Mouse (Mus musculus) frontal cortex, adult (tissue): Measurements from ENCODE around the gene Rtn4r.
A peak's percentile ranks its signal among the peaks of the same experiment; 100 is the strongest.

Experiments used
- ATAC-seq: cut with Nextera tagmentation; 2 replicates; pipeline ENCODE4 v1.9.2; 2017; ENCODE audit warnings: mild to moderate bottlenecking, moderate library complexity, mixed read lengths; ENCODE audit not compliant: low TSS enrichment

The Rtn4r gene

GRCm38 (mm10) chr16:18156579-18157350 lies 29.3 kb downstream of the Rtn4r start:
- no peak for ATAC-seq

- ATAC-seq = no peak
Measured at GRCm38 (mm10) chr16:18159255-18159654, 31.8 kb downstream of the Rtn4r start.

DNA sequence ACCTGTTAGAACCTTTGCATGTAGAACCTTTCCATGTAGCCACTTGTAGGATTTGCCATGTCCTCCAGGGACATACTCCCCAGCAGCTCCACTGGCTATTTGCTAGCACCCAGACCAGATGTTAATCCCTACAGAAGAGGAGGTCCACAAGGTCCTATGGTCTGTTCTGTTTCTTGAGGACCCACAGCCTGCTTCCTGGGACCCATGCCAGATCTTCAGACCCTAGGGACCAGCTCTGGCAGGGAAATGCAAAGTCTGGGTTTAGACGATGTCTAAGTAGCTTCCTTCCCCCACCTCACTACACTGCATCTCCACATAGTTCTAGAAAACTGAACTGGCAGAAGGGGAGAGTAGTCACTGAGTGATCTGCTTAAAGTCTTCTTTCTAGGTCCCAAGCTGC lies 32.3 kb downstream of the Rtn4r start:
- ATAC-seq = no peak

GRCm38 (mm10) chr16:18160514-18160913 lies 33.1 kb downstream of the Rtn4r start:
- peak; percentile 42 for ATAC-seq

DNA sequence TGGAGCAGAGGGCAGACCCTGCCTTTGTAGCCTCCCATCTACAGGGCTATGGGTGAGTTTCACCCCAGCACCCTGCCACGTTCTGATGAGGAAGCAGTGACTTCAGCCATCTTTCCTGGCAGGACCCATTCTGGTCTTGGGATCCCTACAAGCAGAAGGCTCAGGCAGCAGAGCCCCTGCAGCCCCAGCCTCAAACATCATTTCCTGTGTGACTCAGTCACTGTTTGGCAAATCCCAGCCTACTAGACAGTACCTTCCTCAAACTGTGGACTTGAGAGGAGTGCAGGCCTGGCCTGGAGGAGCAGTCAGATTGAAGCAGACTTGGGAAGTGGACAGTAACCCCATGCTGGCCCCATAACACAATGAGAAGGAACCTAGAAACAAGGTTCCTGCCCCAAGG lies 33.7 kb downstream of the Rtn4r start:
- no peak for ATAC-seq

DNA sequence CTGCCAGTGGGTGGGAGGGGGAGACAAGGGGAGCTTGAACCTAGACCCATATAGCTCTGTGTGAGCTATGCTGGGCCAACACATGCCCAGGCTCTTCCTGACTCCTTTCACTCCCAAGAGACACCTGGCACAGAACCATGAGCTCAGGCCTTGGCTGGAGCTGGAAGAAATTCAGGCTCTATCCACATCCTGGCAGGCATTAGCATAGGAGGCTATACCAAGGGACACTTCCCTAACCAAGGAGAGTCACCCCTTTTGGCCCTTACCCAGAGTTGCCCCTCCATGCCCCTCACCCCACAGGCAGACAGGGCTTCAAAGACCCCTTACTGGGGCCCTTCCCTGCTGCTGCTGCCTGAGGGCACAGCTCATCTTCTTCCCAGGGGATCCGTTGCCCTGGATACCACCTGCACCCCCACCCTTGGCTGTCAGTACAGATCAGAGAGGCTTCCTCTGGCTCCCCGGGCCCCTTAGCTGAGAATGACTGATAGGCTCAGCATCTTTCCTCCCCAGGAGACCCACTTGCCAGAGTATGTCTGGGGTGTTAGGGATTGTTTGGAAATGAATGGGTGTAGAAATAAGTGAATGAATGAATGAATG lies 37.3 kb downstream of the Rtn4r start:
- ATAC-seq = no peak

- ATAC-seq = peak; percentile 36; the same call in 1 of the 2 replicates
Measured at GRCm38 (mm10) chr16:18166613-18167190, 39.3 kb downstream of the Rtn4r start.

- no peak for ATAC-seq
Measured at GRCm38 (mm10) chr16:18169156-18169555, 41.7 kb downstream of the Rtn4r start.

GRCm38 (mm10) chr16:18169776-18170175 lies 42.3 kb downstream of the Rtn4r start:
- ATAC-seq = no peak

DNA sequence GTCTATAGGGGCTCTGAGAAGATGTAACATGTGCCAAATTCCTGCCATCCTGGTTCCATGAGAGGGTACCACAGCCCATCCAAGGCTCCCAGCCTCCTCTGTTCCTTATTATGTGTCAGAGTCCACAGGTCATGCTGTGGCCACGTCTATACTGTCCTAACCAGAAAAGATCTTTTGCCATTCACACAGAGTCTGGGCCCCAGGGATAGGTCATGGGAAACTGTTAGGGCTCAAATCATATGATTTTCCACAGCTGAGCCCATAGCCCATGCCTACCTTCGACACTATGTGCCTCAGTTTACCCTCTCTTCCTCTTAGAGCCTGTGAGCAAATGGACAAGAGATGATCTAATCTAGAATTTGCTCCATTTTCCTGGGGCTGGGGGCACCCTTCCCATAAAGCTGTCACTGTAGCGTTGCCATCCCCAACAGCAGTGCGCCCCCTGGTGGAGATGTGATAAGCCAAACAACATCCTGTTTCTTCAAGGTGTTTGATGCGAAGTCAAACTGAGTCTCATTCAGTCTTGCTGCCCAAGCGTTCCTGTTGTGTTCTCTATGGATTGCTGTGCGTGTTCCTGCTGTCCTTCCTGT lies 44.9 kb downstream of the Rtn4r start:
- ATAC-seq = no peak

DNA sequence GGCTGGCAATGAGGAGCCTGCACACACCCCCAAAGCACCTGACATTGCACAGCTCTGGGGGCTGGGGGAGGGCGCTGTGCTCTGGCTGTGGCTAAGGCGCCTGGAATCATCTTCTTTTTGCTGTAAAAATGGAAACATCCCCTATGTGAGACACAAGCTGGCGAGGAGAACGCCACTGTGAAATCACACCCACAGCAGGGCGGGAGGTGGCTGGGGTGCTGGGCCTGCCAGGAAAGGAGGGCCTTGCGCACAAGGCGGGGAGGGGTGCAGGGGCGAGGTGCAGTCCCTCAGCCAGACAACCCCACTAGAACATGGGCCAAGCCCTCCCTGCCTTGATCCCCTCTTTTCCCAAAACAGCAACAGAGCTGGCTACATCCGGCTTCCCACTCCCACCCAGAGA lies 45.8 kb downstream of the Rtn4r start:
- ATAC-seq = peak; percentile 69

GRCm38 (mm10) chr16:18173788-18174187 lies 46.3 kb downstream of the Rtn4r start:
- peak; percentile 52 for ATAC-seq

- 0 out of 2 replicates have a peak, but pooled peaks have one; percentile 20 for ATAC-seq
Measured at GRCm38 (mm10) chr16:18175817-18176541, 48.5 kb downstream of the Rtn4r start.

DNA sequence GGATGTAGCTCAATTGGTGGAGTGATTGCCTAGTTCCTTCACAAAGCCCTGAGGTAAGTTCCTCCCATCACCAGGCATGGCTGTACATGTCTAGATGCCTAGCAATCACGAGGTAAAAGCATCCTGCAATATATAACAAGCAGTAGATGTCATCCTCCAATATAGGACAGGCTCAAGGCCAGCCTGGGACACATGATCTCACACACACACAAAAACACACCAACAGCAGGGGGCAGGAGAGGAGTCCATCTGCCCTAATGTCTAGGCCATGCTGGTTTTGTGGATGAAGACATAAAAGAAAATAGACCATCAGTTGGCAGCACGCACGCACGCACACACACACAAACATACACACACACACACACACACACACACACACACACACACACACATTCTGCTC lies 49.3 kb downstream of the Rtn4r start:
- ATAC-seq = no peak

DNA sequence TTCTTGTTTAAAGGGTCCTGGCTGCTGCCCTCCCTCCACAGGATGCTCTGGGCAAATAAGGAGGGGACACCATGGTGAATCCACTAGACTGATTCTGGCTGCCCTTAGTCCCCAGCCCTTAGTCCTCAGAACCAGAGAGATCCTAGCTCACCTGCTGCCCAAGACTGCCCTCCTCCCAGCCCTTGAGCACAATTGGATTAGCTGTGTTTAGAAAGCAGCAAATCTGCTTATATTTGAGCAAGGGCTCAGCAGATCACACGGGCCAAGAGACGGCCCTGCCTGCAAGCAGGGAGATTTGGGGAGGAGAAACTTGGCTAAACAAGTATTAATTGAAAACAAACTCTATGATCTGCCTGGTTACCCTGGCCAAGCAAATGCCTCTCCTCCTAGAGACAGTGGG lies 52.1 kb downstream of the Rtn4r start:
- no peak for ATAC-seq

DNA sequence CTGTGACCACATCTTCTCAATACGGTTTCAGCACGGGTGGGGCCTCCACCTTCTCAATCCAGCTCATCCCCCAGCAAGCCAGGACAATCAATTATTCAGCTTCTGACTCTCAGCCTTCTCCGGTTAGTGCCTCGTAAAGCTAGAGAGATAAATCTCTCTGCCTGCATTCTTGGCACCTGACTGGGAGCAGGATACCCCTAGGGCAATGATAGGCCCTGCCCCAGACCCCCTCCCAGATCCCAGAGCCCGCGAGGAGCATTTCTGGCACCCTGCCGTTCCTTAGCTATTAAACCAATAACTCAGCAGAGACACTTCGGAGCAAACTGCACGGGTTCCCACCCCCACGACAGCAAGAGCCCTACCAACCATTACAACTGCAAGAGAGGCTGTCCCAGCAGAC lies 54.0 kb downstream of the Rtn4r start:
- no peak for ATAC-seq

- ATAC-seq = no peak
Measured at GRCm38 (mm10) chr16:18182766-18183165, 55.3 kb downstream of the Rtn4r start.

DNA sequence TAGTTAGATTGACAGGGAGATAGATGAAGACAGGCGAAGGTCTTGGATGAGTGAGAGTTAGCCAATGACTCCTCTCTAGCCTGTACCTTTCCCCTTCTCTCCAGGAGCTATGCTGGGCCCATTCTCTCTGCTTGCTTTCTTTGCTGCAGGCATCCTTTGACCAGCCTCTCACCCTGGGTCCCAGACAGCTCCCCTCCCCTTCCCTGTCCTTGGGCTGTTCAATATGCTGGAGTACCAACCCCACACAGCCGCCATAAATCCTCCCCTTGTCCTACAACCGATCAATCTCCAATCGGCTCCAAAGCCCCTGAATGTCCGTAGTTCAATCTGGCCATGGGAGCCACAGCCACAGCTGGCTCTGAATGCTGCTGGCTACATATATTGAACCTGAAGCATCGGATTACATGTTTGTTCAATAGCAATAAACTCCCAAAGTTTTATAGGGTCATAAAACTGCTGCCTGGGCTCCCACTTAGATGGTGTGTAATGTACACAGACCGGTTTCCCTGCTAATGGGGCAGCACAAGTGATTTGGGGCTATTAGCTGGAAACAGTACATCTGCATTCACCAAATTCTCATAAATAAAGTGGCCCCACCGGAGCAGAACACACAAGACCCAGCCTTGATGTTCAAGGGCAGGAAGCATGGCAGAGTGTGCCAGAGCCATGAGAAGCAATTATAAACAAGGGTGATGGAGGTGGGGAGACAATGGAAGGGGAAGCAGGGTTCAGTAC lies 58.4 kb downstream of the Rtn4r start:
- no peak for ATAC-seq

GRCm38 (mm10) chr16:18186798-18187197 lies 59.4 kb downstream of the Rtn4r start:
- no peak for ATAC-seq

- peak; percentile 53; the same call in 1 of the 2 replicates for ATAC-seq
Measured at GRCm38 (mm10) chr16:18187221-18187620, 59.8 kb downstream of the Rtn4r start.

- ATAC-seq = no peak
Measured at GRCm38 (mm10) chr16:18191006-18191405, 63.6 kb downstream of the Rtn4r start.
